Mouse (Mus musculus): ENCODE data around the gene Npy2r. TPM values are rescaled to one million over a fixed set of nuclear protein-coding genes. Genes with fewer than 3 reads are reported as not detected.

The Npy2r gene
- polyA plus RNA-seq (2015; fragmentation: Nextera tagmentation; extraction: Ambion mirVana) = 0.48 and 0.63 TPM in 2 replicates

GRCm38 (mm10) chr3:82547908-82548721 lies at the start of gene Npy2r:
Npy2r (minus strand) TSS chr3:82548084.
- under 1% methylated on average over 32 of the region's 32 CpGs for WGBS
- 0 out of 2 replicates have a peak within 1 kb of the TSS, but pooled peaks have one; percentile 19 for H3K9ac ChIP-seq
- peak; percentile 66 for ATAC-seq (ENCODE audit: insufficient read depth, low FRiP score, low read depth)
- no peaks in the 10 kb centered on the region for H3K9me3 ChIP-seq
- no peaks in the 10 kb centered on the region for H3K27me3 ChIP-seq (replicated peaks)
- peak within 1 kb of the TSS; percentile 86 for H3K4me2 ChIP-seq
- no peak within 1 kb of the TSS for H3K27ac ChIP-seq
- H3K36me3 ChIP-seq = no peaks in the 10 kb centered on the region
- H3K4me1 ChIP-seq = no peaks in the 10 kb centered on the region
- H3K4me3 ChIP-seq (replicated peaks) = peak within 1 kb of the TSS; percentile 44

- H3K4me3 ChIP-seq (replicated peaks) = no peak overlapping the region
- H3K9ac ChIP-seq = no peak overlapping the region
- no peak for ATAC-seq (ENCODE audit: insufficient read depth, low FRiP score, low read depth)
- H3K4me2 ChIP-seq = no peak overlapping the region
- H3K27me3 ChIP-seq (replicated peaks) = no peaks in the 10 kb centered on the region
- WGBS = 59% methylated on average over 3 of the region's 3 CpGs
- no peak overlapping the region for H3K27ac ChIP-seq
- no peaks in the 10 kb centered on the region for H3K4me1 ChIP-seq
- H3K36me3 ChIP-seq = no peaks in the 10 kb centered on the region
- no peaks in the 10 kb centered on the region for H3K9me3 ChIP-seq
These were observed 9.9 kb upstream of the Npy2r start for GRCm38 (mm10) chr3:82557786-82558185.

- no peaks in the 10 kb centered on the region for H3K4me1 ChIP-seq
- no peak overlapping the region for H3K27ac ChIP-seq
- no peaks in the 10 kb centered on the region for H3K36me3 ChIP-seq
- 86% methylated on average over 2 of the region's 2 CpGs for WGBS
- ATAC-seq (ENCODE audit: insufficient read depth, low FRiP score, low read depth) = no peak
- no peaks in the 10 kb centered on the region for H3K9me3 ChIP-seq
- H3K9ac ChIP-seq = no peak overlapping the region
- H3K27me3 ChIP-seq (replicated peaks) = no peaks in the 10 kb centered on the region
- no peak overlapping the region for H3K4me3 ChIP-seq (replicated peaks)
- H3K4me2 ChIP-seq = no peak overlapping the region
These were observed 8.5 kb upstream of the Npy2r start for GRCm38 (mm10) chr3:82556311-82556828.

- Histone ChIP-seq H3K9me3 (no peaks in the 10 kb centered on the region), H3K4me2 (no peak overlapping the region), H3K27ac (no peak overlapping the region), H3K36me3 (no peaks in the 10 kb centered on the region), H3K9ac (no peak overlapping the region), H3K4me1 (no peaks in the 10 kb centered on the region), H3K27me3 (replicated peaks) (no peaks in the 10 kb centered on the region), H3K4me3 (replicated peaks) (no peak overlapping the region)
- 83% methylated on average over 5 of the region's 5 CpGs for WGBS
- no peak for ATAC-seq (ENCODE audit: insufficient read depth, low FRiP score, low read depth)
These were observed 2.0 kb upstream of the Npy2r start for GRCm38 (mm10) chr3:82549932-82550331.

- 2% methylated on average over 9 of the region's 9 CpGs for WGBS
- no peaks in the 10 kb centered on the region for H3K9me3 ChIP-seq
- no peaks in the 10 kb centered on the region for H3K27me3 ChIP-seq (replicated peaks)
- no peak for ATAC-seq (ENCODE audit: insufficient read depth, low FRiP score, low read depth)
- 0 out of 2 replicates have a peak overlapping the region, but pooled peaks have one; percentile 19 for H3K9ac ChIP-seq
- H3K36me3 ChIP-seq = no peaks in the 10 kb centered on the region
- H3K4me3 ChIP-seq (replicated peaks) = peak overlapping the region; percentile 44
- H3K4me1 ChIP-seq = no peaks in the 10 kb centered on the region
- no peak overlapping the region for H3K27ac ChIP-seq
- peak overlapping the region; percentile 86 for H3K4me2 ChIP-seq
These were observed 869 bp upstream of the Npy2r start for GRCm38 (mm10) chr3:82548753-82549152.

GRCm38 (mm10) chr3:82541449-82541848 lies 6.4 kb downstream of the Npy2r start:
- Histone ChIP-seq H3K4me2 (no peak overlapping the region), H3K27me3 (replicated peaks) (no peaks in the 10 kb centered on the region), H3K4me3 (replicated peaks) (no peak overlapping the region), H3K9ac (no peak overlapping the region), H3K9me3 (no peaks in the 10 kb centered on the region), H3K36me3 (no peaks in the 10 kb centered on the region), H3K27ac (no peak overlapping the region), H3K4me1 (no peaks in the 10 kb centered on the region)
- WGBS = 80% methylated on average over 2 of the region's 2 CpGs
- ATAC-seq (ENCODE audit: insufficient read depth, low FRiP score, low read depth) = no peak

- H3K9me3 ChIP-seq = no peaks in the 10 kb centered on the region
- no peak overlapping the region for H3K27ac ChIP-seq
- no peaks in the 10 kb centered on the region for H3K27me3 ChIP-seq (replicated peaks)
- H3K4me1 ChIP-seq = no peaks in the 10 kb centered on the region
- 73% methylated on average over 5 of the region's 5 CpGs for WGBS
- H3K4me2 ChIP-seq = no peak overlapping the region
- no peaks in the 10 kb centered on the region for H3K36me3 ChIP-seq
- no peak overlapping the region for H3K9ac ChIP-seq
- no peak for ATAC-seq (ENCODE audit: insufficient read depth, low FRiP score, low read depth)
- no peak overlapping the region for H3K4me3 ChIP-seq (replicated peaks)
These were observed 7.9 kb downstream of the Npy2r start for GRCm38 (mm10) chr3:82539951-82540350.

- no peak overlapping the region for H3K9ac ChIP-seq
- H3K4me1 ChIP-seq = no peaks in the 10 kb centered on the region
- ATAC-seq (ENCODE audit: insufficient read depth, low FRiP score, low read depth) = no peak
- H3K4me2 ChIP-seq = no peak overlapping the region
- H3K4me3 ChIP-seq (replicated peaks) = no peak overlapping the region
- H3K9me3 ChIP-seq = no peaks in the 10 kb centered on the region
- no peaks in the 10 kb centered on the region for H3K27me3 ChIP-seq (replicated peaks)
- H3K27ac ChIP-seq = no peak overlapping the region
- 72% methylated on average over 1 of the region's 1 CpGs for WGBS
- no peaks in the 10 kb centered on the region for H3K36me3 ChIP-seq
These were observed 23.1 kb downstream of the Npy2r start for GRCm38 (mm10) chr3:82524792-82525191.

GRCm38 (mm10) chr3:82498006-82498405 lies 49.9 kb downstream of the Npy2r start:
- H3K4me1 ChIP-seq = no peaks in the 10 kb centered on the region
- no peak overlapping the region for H3K27ac ChIP-seq
- H3K9ac ChIP-seq = no peak overlapping the region
- no peak overlapping the region for H3K4me2 ChIP-seq
- no peak overlapping the region for H3K4me3 ChIP-seq (replicated peaks)
- no peaks in the 10 kb centered on the region for H3K36me3 ChIP-seq
- no peak for ATAC-seq (ENCODE audit: insufficient read depth, low FRiP score, low read depth)
- H3K9me3 ChIP-seq = no peaks in the 10 kb centered on the region
- H3K27me3 ChIP-seq (replicated peaks) = no peaks in the 10 kb centered on the region
- WGBS = 71% methylated on average over 4 of the region's 4 CpGs

Other genes starting within 250 kb of the Npy2r start
- gene Map9, start 190.0 kb downstream of the Npy2r start, polyA plus RNA-seq (2015; fragmentation: Nextera tagmentation; extraction: Ambion mirVana) = 6.3 and 6.9 TPM in 2 replicates